Mouse (Mus musculus): Measurements from ENCODE around the gene Hist1h1a. TPM values are rescaled to one million over a fixed set of nuclear protein-coding genes. Genes with fewer than 3 reads are reported as not detected.
"Not testable (repeated sequence)": the region's sequence is repeated elsewhere in the genome, so short reads cannot be mapped to it uniquely, and the experiment has no call there.

Gene Hist1h1a
- polyA plus RNA-seq, 1 experiment from 2014 or later, result 0.60 TPM

GRCm38 (mm10) chr13:23751478-23751956, 11.9 kb upstream of the Hist1h1a start:
- no peak for ATAC-seq

DNA sequence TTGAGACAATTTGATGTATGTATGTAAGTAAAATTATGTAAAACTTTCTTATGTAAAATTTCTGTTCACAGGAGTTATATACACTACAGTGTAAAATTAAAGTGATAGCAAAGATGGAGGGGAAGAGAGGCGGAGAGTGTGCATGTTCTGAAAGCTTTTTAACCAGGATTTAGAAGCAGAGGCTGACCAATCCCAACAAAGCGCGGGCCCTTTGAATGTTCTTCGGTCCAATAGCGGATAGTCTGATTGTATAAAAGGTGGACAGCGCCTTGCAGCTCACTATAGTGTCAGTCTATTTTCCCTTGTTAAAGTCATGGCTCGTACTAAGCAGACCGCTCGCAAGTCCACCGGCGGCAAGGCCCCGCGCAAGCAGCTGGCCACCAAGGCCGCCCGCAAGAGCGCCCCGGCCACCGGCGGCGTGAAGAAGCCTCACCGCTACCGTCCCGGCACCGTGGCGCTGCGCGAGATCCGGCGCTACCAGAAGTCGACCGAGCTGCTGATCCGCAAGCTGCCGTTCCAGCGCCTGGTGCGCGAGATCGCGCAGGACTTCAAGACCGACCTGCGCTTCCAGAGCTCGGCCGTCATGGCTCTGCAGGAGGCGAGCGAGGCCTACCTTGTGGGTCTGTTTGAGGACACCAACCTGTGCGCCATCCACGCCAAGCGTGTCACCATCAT, 11.3 kb upstream of the Hist1h1a start, which contains the start of gene Hist1h3b:
Gene Hist1h3b (plus strand): TSS at position 201 of the 675 bp plus-strand sequence.
- TF ChIP-seq CTCF (IDR thresholded peaks at IDR 0.05; ENCODE audit: low read depth), result 0 out of 2 replicates have a peak, but pooled peaks have one; percentile 4
- H3K27me3 ChIP-seq (replicated peaks; ENCODE audit: control insufficient read depth, insufficient read depth, low read length); H3K9ac ChIP-seq (ENCODE audit: low read depth, low read length); H3K4me1 ChIP-seq (replicated peaks; ENCODE audit: control insufficient read depth, insufficient read depth, low read length); H3K9me3 ChIP-seq (ENCODE audit: control insufficient read depth); H3K36me3 ChIP-seq (ENCODE audit: control insufficient read depth, insufficient read depth): not testable (repeated sequence)
- WGBS, result under 1% methylated on average over 18 of the region's 47 CpGs
- peak within 1 kb of the TSS; percentile 77 for H3K27ac ChIP-seq (ENCODE audit: low read depth, low read length)
- H3K4me3 ChIP-seq (ENCODE audit: low read depth, low read length), result peak within 1 kb of the TSS; percentile 32
- peak; percentile 71 for ATAC-seq
- H3K4me2 ChIP-seq (replicated peaks; ENCODE audit: low read depth), result peak within 1 kb of the TSS; percentile 72

More at GRCm38 (mm10) chr13:23751478-23751956, 11.9 kb upstream of the Hist1h1a start:
- Histone ChIP-seq H3K9ac (ENCODE audit: low read depth, low read length) (no peak overlapping the region), H3K27ac (ENCODE audit: low read depth, low read length) (peak overlapping the region; percentile 77), H3K4me3 (ENCODE audit: low read depth, low read length) (peak overlapping the region; percentile 32), H3K27me3 (replicated peaks; ENCODE audit: control insufficient read depth, insufficient read depth, low read length) (no peaks in the 10 kb centered on the region), H3K4me2 (replicated peaks; ENCODE audit: low read depth) (peak overlapping the region; percentile 72), H3K4me1 (replicated peaks; ENCODE audit: control insufficient read depth, insufficient read depth, low read length) (peaks cover 4% of the 10 kb centered on the region; the same call in 1 of the 2 replicates), H3K9me3 (ENCODE audit: control insufficient read depth) (no peaks in the 10 kb centered on the region), H3K36me3 (ENCODE audit: control insufficient read depth, insufficient read depth) (no peaks in the 10 kb centered on the region)
- under 1% methylated on average over 11 of the region's 11 CpGs for WGBS
- no peak for TF ChIP-seq CTCF (IDR thresholded peaks at IDR 0.05; ENCODE audit: low read depth)

DNA sequence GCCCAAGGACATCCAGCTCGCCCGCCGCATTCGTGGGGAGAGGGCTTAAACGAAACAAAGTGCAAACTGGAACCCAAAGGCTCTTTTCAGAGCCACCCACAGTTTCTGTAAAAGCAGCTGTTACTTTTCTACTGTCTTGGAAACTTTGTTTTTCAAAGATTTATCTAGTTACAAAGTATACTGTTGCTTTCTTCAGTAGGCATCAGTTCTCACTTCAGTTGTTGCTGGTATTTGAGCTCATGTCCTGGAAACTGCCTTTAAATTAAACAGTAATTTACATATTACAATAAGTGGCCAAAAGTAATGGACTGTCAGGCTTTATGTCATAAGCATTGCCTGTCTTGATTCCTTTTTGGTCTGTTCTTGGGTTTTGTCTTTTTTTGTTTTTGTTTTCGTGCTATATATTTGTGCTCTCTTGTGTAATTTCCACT, 10.7 kb upstream of the Hist1h1a start:
- Histone ChIP-seq H3K27me3 (replicated peaks; ENCODE audit: control insufficient read depth, insufficient read depth, low read length) (no peaks in the 10 kb centered on the region), H3K27ac (ENCODE audit: low read depth, low read length) (no peak overlapping the region), H3K4me3 (ENCODE audit: low read depth, low read length) (peak overlapping the region; percentile 20; the same call in 1 of the 2 replicates), H3K36me3 (ENCODE audit: control insufficient read depth, insufficient read depth) (no peaks in the 10 kb centered on the region), H3K9me3 (ENCODE audit: control insufficient read depth) (no peaks in the 10 kb centered on the region), H3K4me1 (replicated peaks; ENCODE audit: control insufficient read depth, insufficient read depth, low read length) (peaks cover 3% of the 10 kb centered on the region; the same call in 1 of the 2 replicates), H3K4me2 (replicated peaks; ENCODE audit: low read depth) (peak overlapping the region; percentile 47), H3K9ac (ENCODE audit: low read depth, low read length) (no peak overlapping the region)
- no peak for ATAC-seq
- TF ChIP-seq CTCF (IDR thresholded peaks at IDR 0.05; ENCODE audit: low read depth), result no peak
- 8% methylated on average over 6 of the region's 6 CpGs for WGBS

DNA sequence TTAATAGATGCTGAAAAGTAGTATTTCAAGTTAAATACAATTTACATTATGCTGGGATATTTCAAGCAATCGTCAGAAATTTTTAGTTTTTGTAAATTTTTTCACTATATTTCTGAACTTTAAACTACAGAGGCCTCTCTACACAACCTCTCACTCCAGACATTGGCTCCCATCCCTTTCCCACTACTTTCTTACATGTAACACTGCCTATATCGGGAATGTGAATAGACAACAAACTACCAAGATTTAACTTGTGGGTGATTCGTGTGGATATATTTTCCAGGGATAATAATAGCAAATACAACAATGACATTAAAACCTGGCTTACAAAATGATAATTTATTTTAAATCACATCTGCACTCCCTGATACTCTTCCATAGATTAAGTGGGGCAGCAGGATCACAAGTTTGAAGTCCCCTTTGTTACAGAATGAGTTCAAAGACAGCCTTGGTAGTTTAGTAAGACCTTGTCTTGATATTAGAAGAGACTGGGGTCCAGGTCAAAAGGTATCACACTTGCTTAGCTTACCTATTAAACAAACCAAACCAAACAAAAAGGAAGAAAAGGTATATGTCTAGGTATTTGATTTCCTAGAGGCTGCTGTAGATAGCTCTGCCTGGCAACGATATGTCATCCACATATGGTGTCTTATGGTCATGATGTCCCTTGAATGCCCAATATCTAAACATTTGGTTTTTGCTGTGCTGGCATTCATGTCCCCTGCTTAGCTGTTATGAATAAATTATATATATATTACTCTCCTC, 10.0 kb upstream of the Hist1h1a start:
- Histone ChIP-seq H3K4me1 (replicated peaks; ENCODE audit: control insufficient read depth, insufficient read depth, low read length) (no peaks in the 10 kb centered on the region), H3K9ac (ENCODE audit: low read depth, low read length) (no peak overlapping the region), H3K36me3 (ENCODE audit: control insufficient read depth, insufficient read depth) (no peaks in the 10 kb centered on the region), H3K27ac (ENCODE audit: low read depth, low read length) (no peak overlapping the region), H3K27me3 (replicated peaks; ENCODE audit: control insufficient read depth, insufficient read depth, low read length) (no peaks in the 10 kb centered on the region), H3K4me2 (replicated peaks; ENCODE audit: low read depth) (no peak overlapping the region; the same call in 1 of the 2 replicates), H3K4me3 (ENCODE audit: low read depth, low read length) (no peak overlapping the region), H3K9me3 (ENCODE audit: control insufficient read depth) (no peaks in the 10 kb centered on the region)
- 52% methylated on average over 4 of the region's 4 CpGs for WGBS
- TF ChIP-seq CTCF (IDR thresholded peaks at IDR 0.05; ENCODE audit: low read depth), result no peak
- ATAC-seq, result no peak

DNA sequence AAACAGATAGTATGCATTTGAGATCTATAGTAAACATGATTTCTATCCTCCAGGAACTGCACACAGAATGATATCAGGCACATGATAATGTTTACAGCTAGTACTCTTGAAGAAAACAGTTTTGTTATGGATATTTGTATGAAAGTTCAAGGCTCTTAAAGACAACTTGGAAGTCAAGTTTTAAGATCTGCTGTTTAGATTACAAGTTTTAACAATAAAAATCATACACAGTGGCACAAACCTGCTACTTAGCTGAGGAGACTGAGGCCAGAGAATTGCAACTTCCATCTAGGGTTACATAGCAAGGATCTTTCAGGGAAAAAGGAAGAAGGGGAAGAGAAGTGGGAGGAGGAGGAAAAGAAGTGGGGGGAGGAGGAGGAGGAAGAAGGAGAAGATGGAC, 8.5 kb upstream of the Hist1h1a start:
- TF ChIP-seq CTCF (IDR thresholded peaks at IDR 0.05; ENCODE audit: low read depth), result no peak
- ATAC-seq, result no peak
- H3K4me3 ChIP-seq (ENCODE audit: low read depth, low read length), result no peak overlapping the region

DNA sequence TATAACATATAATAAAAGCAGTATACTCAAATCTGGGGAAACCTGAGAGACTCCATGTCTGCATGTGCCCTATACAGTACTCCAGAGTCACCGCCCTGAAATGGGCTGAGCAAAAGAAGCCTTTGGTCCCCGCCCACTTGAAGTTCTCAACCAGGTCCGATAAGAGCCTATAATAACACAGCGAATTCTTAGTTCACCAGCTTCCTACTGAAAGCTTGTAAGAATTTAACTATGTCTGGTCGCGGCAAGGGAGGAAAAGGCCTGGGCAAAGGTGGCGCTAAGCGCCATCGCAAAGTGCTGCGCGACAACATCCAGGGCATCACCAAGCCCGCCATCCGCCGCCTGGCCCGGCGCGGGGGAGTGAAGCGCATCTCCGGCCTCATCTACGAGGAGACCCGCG, 6.7 kb upstream of the Hist1h1a start, which contains the start of gene Hist1h4b:
Gene Hist1h4b (plus strand): TSS at position 224 of the 400 bp plus-strand sequence.
- no peaks in the 10 kb centered on the region for H3K36me3 ChIP-seq (ENCODE audit: control insufficient read depth, insufficient read depth)
- H3K4me1 ChIP-seq (replicated peaks; ENCODE audit: control insufficient read depth, insufficient read depth, low read length), result peaks cover 5% of the 10 kb centered on the region; the same call in 1 of the 2 replicates
- 0 out of 2 replicates have a peak within 1 kb of the TSS, but pooled peaks have one; percentile 17 for H3K9ac ChIP-seq (ENCODE audit: low read depth, low read length)
- peak within 1 kb of the TSS; percentile 74 for H3K27ac ChIP-seq (ENCODE audit: low read depth, low read length)
- peak; percentile 71 for ATAC-seq
- no peak; the same call in 1 of the 2 replicates for TF ChIP-seq CTCF (IDR thresholded peaks at IDR 0.05; ENCODE audit: low read depth)
- H3K9me3 ChIP-seq (ENCODE audit: control insufficient read depth), result no peaks in the 10 kb centered on the region
- H3K4me2 ChIP-seq (replicated peaks; ENCODE audit: low read depth), result peak within 1 kb of the TSS; percentile 66
- H3K4me3 ChIP-seq (ENCODE audit: low read depth, low read length), result peak within 1 kb of the TSS; percentile 36
- no peaks in the 10 kb centered on the region for H3K27me3 ChIP-seq (replicated peaks; ENCODE audit: control insufficient read depth, insufficient read depth, low read length)
- under 1% methylated on average over 15 of the region's 22 CpGs for WGBS

More for the DNA sequence above, 8.5 kb upstream of the Hist1h1a start:
- H3K9ac ChIP-seq (ENCODE audit: low read depth, low read length), result no peak overlapping the region
- no peak overlapping the region for H3K27ac ChIP-seq (ENCODE audit: low read depth, low read length)
- no peaks in the 10 kb centered on the region for H3K9me3 ChIP-seq (ENCODE audit: control insufficient read depth)
- H3K36me3 ChIP-seq (ENCODE audit: control insufficient read depth, insufficient read depth), result no peaks in the 10 kb centered on the region
- no peaks in the 10 kb centered on the region for H3K27me3 ChIP-seq (replicated peaks; ENCODE audit: control insufficient read depth, insufficient read depth, low read length)
- H3K4me2 ChIP-seq (replicated peaks; ENCODE audit: low read depth), result no peak overlapping the region
- no peaks in the 10 kb centered on the region for H3K4me1 ChIP-seq (replicated peaks; ENCODE audit: control insufficient read depth, insufficient read depth, low read length)
